ENCODE assay signal across 13 mouse cellular contexts in genomic region chr6:137487443-137487842, GRCm38 (mm10).
DNase-seq lines count a peak whose midpoint lies in the region; ATAC-seq and TF ChIP-seq lines count a peak whose summit lies in the region.
"Had no signal": no experiment of that assay in that cellular context is flagged by ENCODE, and none has a peak within 500 bp of the region (broad histone marks: within the 10 kb centered on the region; RNA-seq: fewer than 3 reads in every experiment).

No protein-coding gene starts in this region.

- H3K4me3 ChIP-seq in liver, adult 2 months (ENCODE audit: insufficient read depth, low read depth, low read length), result no peak overlapping the region
- H3K4me3 ChIP-seq in liver, embryonic 11.5 days (ENCODE audit: low read depth, low read length), result no peak overlapping the region
- no peak overlapping the region for H3K4me3 ChIP-seq in embryonic facial prominence, embryonic 11.5 days (ENCODE audit: low read depth, low read length)
- H3K4me3 ChIP-seq: embryonic facial prominence, embryonic 12.5 days; heart, embryonic 13.5 days; midbrain, embryonic 12.5 days had no signal

- no peak overlapping the region for H3K4me2 ChIP-seq in liver, embryonic 11.5 days
- no peak overlapping the region for H3K4me2 ChIP-seq in embryonic facial prominence, embryonic 11.5 days (ENCODE audit: low read depth, low read length)
- H3K4me2 ChIP-seq: embryonic facial prominence, embryonic 12.5 days; heart, embryonic 13.5 days; midbrain, embryonic 12.5 days had no signal

- no peak overlapping the region for H3K27ac ChIP-seq in liver, adult 2 months (replicated peaks; ENCODE audit: insufficient read depth, low read depth, low read length)
- no peak overlapping the region for H3K27ac ChIP-seq in liver, embryonic 11.5 days (ENCODE audit: low read depth, low read length)
- no peak overlapping the region for H3K27ac ChIP-seq in embryonic facial prominence, embryonic 11.5 days (replicated peaks; ENCODE audit: low read depth, low read length)
- H3K27ac ChIP-seq: embryonic facial prominence, embryonic 12.5 days; heart, embryonic 13.5 days; midbrain, embryonic 12.5 days had no signal

- no peaks in the 10 kb centered on the region for H3K36me3 ChIP-seq in liver, adult 2 months (ENCODE audit: control insufficient read depth, insufficient read depth, low read length)
- no peaks in the 10 kb centered on the region for H3K36me3 ChIP-seq in liver, embryonic 11.5 days (ENCODE audit: control insufficient read depth, insufficient read depth, low read length)
- H3K36me3 ChIP-seq in embryonic facial prominence, embryonic 11.5 days (replicated peaks; ENCODE audit: control insufficient read depth, insufficient read depth, low read depth, low read length), result no peaks in the 10 kb centered on the region
- H3K36me3 ChIP-seq: embryonic facial prominence, embryonic 12.5 days; midbrain, embryonic 12.5 days had no signal

- no peak for ATAC-seq in liver, embryonic 11.5 days (replicated peaks; ENCODE audit: low FRiP score)
- ATAC-seq in embryonic facial prominence, embryonic 11.5 days (replicated peaks; ENCODE audit: insufficient number of reproducible peaks, low FRiP score, low TSS enrichment, low read depth), result no peak
- no peak for ATAC-seq in erythroid progenitor cell, adult 5-6 weeks (replicated peaks; ENCODE audit: low FRiP score, poor library complexity, severe bottlenecking)

- H3K4me1 ChIP-seq in liver, adult 2 months (ENCODE audit: control insufficient read depth, insufficient read depth, low read length), result peaks cover 2% of the 10 kb centered on the region; the same call in 1 of the 2 replicates
- H3K4me1 ChIP-seq in liver, embryonic 11.5 days (replicated peaks; ENCODE audit: control insufficient read depth, insufficient read depth, low read length), result no peaks in the 10 kb centered on the region
- no peaks in the 10 kb centered on the region for H3K4me1 ChIP-seq in embryonic facial prominence, embryonic 11.5 days (ENCODE audit: control insufficient read depth, insufficient read depth, low read length)
- H3K4me1 ChIP-seq: embryonic facial prominence, embryonic 12.5 days; midbrain, embryonic 12.5 days had no signal

- no peak overlapping the region for H3K9ac ChIP-seq in liver, adult 2 months (ENCODE audit: low read depth, low read length)
- no peak overlapping the region for H3K9ac ChIP-seq in liver, embryonic 11.5 days (ENCODE audit: low read depth, low read length)
- no peak overlapping the region for H3K9ac ChIP-seq in embryonic facial prominence, embryonic 11.5 days (replicated peaks; ENCODE audit: low read length)
- H3K9ac ChIP-seq: embryonic facial prominence, embryonic 12.5 days; heart, embryonic 13.5 days; midbrain, embryonic 12.5 days had no signal

- no peaks in the 10 kb centered on the region for H3K9me3 ChIP-seq in liver, embryonic 11.5 days (ENCODE audit: control insufficient read depth, low read length)
- H3K9me3 ChIP-seq in embryonic facial prominence, embryonic 11.5 days (replicated peaks; ENCODE audit: control insufficient read depth, low read length), result no peaks in the 10 kb centered on the region
- H3K9me3 ChIP-seq: embryonic facial prominence, embryonic 12.5 days; heart, embryonic 13.5 days; midbrain, embryonic 12.5 days had no signal

- WGBS in liver, adult 2 months, result 80% methylated on average over 6 of the region's 6 CpGs
- 63% methylated on average over 6 of the region's 6 CpGs for WGBS in liver, embryonic 11.5 days
- WGBS in embryonic facial prominence, embryonic 11.5 days, result 17% methylated on average over 6 of the region's 6 CpGs

- no peak for TF ChIP-seq POLR2A in liver, adult 2 months (IDR thresholded peaks at IDR 0.05; ENCODE audit: extremely low read depth, insufficient read depth, low read length)

- H3K27me3 ChIP-seq in liver, adult 2 months (ENCODE audit: control insufficient read depth, insufficient read depth, low read length), result no peaks in the 10 kb centered on the region
- no peaks in the 10 kb centered on the region for H3K27me3 ChIP-seq in liver, embryonic 11.5 days (replicated peaks; ENCODE audit: control insufficient read depth, insufficient read depth, low read length)
- no peaks in the 10 kb centered on the region for H3K27me3 ChIP-seq in embryonic facial prominence, embryonic 11.5 days (ENCODE audit: control insufficient read depth, insufficient read depth, low read length)
- H3K27me3 ChIP-seq: embryonic facial prominence, embryonic 12.5 days; midbrain, embryonic 12.5 days had no signal

- TF ChIP-seq CTCF in liver, adult 2 months (IDR thresholded peaks at IDR 0.05; ENCODE audit: low read depth, low read length), result no peak

- H3K79me2 ChIP-seq in liver, adult 2 months (ENCODE audit: control insufficient read depth, insufficient read depth, low read length), result no peaks in the 10 kb centered on the region

- DNase-seq in liver, adult 2 months (ENCODE audit: extremely low read depth, low read depth, low spot score), result peak; percentile 37
- DNase-seq in liver, embryonic 11.5 days (ENCODE audit: low spot score), result no peak
- peak; percentile 32 for DNase-seq in embryonic facial prominence, embryonic 11.5 days (ENCODE audit: low spot score)
- DNase-seq in kidney, adult 9 months, result peak; percentile 78
- DNase-seq in mesoderm, embryonic 11.5 days (ENCODE audit: low read depth, low spot score), result peak; percentile 47
- no peak for DNase-seq in layer of hippocampus, adult 11-12 months (ENCODE audit: low spot score)
- no peak for DNase-seq in right cerebral cortex, adult 18-20 months
- DNase-seq: retina, postnatal 1 day; thymus, postnatal 25 days had no signal

Comparison
In these comparisons a context has a peak if more than half of its experiments do, and no peak if none do; other contexts are left out.
1. DNase-seq: peak in liver, adult 2 months (single experiment), embryonic facial prominence, embryonic 11.5 days (single experiment), kidney, adult 9 months (single experiment) and mesoderm, embryonic 11.5 days (single experiment); none in liver, embryonic 11.5 days (single experiment), layer of hippocampus, adult 11-12 months (single experiment) and right cerebral cortex, adult 18-20 months (single experiment).